Mouse (Mus musculus) gastrocnemius, adult 18-20 months (tissue): ENCODE measurements around the gene Fibp. TPM values are rescaled to one million over a fixed set of nuclear protein-coding genes. Genes with fewer than 3 reads are reported as not detected.
A peak's percentile ranks its signal among the peaks of the same experiment; 100 is the strongest.

Experiments
- DNase-seq: peaks from one replicate; pipeline ENCODE4 v3.0.0; 2021; ENCODE audit warnings: low spot score
- total RNA-seq, 2 experiments: library from RNA; stranded (reverse); gene quantifications; 2 replicates each; pipeline ENCODE4 v1.2.3; 2021

The Fibp gene
- total RNA-seq, 2 experiments from 2014 or later: 33.7 to 38.5 TPM

DNA sequence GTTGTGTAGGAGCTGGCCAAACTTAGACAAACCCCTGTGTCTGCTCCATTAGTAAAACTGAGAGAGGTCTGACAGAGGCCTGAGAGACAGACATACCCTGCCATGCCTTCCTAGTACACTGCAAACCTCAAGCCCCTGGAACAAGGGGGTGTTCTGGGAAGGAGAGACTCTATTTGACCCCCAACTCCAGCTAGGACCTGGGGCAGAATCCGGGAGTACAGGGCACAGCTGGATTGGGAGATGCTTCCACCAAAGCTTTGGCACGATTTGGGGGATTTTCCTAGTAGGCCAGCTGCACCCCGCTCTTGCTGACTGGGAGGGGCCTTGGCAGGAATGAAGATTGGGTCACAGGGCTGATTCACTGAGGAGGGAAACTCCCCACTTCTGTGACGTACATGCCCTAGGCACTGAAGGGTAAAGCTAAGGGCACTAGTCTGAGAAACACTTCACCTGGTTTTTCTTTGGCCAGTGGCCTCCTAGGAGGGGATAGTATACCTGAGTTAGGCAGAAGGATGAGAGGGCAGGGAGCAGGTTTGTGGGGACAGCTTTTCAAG lies 28.4 kb upstream of the Fibp start:
- DNase-seq: peak; percentile 54

DNA sequence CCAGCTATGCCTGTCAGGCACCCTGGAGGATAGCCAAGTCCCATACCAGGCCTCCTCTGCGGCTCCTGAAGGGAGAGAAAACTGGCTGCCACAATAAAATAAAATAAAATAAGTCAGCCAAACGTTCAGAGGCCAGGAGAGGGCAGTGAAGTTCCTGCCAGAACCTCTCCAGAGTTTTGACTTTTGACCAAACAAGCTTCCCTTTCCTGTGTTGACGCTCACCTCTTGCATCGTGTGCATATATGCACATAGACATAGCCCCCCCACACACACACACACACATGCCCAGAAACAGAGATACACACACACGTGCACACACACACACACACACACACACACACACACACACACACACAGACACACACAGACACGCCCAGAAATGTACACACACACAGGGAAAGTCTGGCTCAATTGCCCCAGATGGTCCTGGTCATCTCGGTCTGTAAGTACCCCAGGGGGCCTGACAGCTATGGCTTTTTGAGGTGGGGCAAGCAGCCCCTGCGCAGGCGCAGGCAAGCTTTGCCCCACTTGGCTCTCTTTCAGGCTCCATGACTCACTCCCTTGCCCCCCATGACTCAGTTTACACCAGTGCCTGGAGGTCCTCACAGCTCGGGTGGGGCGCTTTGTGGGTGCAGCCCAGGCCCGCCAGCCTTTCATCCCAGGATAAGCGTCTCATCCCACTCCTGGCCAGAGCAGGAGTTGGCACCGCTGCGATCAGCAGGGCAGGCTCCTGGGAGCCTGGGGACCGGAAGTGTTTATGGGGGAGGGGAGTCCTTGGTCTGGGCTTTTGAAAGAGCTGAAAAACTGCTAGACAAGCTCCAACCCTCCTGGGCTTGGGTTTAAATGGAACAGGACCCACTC lies 27.2 kb upstream of the Fibp start:
- DNase-seq: peak; percentile 47

DNA sequence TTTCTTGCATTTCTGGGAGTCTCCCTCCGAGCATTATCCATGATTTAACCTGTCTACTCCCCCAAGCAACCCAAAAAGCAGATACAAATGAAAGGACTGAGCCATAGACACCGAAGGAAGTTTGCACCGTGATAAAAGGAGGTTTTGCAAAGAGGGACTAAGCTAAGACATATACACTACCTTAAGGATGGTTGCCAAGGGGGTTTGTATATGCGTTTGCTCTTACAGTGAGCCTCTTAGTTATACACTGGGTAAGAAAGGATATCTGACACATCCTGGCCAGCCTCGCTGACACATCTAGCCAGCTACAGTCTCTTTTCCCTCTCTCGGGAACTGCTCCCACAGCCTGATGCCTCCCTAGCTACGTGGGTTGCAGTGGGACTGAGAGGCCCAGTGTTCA lies 26.5 kb upstream of the Fibp start:
- no peak for DNase-seq

DNA sequence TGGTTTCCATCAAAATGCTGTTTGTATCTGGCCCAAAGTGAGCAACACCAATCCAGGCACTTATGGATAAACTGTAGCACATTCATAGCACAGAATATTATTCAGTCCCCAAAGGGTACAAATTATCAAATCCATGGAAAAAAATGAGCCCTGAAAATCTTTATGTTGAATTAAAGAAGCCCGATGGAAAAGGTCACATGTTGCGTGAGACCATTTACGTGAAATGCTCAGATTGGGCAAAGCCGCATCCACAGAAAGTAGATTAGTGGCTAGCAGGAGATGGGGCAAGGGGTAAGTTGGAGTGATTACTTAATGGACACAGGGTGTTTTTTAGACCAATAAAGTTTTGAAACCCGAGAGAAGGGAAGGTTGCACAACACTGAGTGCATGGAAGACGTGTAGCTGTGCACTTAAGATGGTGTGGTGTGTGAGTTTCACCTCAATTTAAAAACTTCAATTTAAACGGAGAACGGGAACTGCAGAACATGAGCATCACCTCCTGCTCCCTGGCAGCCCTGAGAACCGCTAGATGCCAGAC lies 16.0 kb upstream of the Fibp start:
- DNase-seq: no peak

DNA sequence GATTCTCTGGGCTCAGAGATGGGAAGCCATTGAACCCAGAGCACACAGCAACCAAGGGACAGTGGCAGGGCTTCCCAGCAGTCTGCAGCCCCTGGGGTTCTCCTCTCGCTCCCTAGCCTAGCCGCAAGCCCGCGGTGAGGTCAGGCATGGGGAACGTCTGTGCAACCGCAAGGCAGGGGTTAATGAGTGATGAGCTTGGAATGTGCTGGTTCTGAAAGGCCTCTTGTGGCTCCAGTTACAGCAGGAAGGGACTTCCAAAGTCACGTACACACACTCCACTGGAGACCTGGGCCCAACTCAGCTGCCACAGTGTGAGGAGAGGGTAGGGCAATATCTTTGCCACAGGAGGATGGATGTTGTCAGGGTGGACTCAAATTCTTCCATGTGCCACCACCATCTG lies 15.5 kb upstream of the Fibp start:
- DNase-seq: no peak

DNA sequence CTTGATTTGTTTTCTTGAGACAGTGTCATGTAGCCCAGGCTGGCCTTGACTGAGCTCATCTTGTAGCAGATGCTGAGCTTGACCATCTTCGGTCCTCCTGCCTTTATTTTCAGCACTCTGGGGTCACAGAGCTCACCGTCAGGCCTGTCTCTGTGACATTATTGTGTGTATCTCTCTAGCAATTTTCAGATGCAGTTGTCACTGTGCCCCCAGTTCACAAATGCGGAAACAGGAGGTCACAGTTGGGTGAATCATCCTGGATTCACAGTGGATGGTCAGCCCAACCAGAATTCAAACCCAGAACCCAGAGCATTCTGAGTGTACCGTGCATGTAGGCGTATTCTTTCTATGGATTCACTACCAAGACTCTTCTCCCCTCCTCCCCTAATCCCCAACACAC lies 14.7 kb upstream of the Fibp start:
- DNase-seq: no peak

DNA sequence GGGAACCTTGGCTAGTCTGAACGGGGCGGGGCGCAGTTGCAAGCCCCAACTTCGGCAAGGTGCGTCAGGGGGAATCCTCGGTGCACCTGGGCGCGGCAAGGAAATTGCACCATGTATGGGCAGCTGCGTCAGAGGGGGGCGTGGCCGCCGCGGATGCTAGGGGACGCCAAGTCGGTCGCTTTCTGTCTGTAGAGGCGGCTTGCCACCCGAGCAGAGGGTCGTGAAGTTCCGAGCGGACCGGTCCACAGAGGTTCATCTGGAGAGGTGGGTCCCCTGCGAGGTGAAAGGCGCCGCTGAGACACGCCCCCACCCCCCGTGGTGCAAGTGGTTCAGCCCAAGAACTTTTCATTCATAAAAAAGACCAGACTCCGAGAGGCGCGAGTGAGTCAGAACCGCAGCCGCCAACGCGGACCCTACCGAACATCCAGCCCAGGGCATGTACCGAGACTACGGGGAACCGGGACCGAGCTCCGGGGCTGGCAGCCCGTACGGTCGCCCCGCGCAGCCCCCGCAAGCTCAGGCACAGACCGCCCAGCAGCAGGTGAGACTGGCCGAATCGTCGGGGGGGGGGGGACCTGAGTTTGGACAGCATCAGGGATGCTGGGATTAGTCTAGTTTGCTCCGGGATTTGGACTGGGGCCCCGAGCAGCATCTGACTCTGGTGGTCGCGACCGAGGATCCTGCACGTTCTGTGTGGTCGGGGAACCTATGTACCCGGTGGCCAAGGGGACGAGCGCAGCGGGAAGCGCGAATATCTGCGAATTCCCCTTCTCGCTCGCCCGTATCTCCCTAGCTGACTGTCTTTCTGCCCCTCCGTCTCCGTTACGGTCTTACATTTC lies 12.7 kb upstream of the Fibp start, which contains the start of gene Fosl1:
TSS of gene Fosl1 (plus strand) at position 33 of the 839 bp plus-strand sequence.
- DNase-seq: peak; percentile 45

DNA sequence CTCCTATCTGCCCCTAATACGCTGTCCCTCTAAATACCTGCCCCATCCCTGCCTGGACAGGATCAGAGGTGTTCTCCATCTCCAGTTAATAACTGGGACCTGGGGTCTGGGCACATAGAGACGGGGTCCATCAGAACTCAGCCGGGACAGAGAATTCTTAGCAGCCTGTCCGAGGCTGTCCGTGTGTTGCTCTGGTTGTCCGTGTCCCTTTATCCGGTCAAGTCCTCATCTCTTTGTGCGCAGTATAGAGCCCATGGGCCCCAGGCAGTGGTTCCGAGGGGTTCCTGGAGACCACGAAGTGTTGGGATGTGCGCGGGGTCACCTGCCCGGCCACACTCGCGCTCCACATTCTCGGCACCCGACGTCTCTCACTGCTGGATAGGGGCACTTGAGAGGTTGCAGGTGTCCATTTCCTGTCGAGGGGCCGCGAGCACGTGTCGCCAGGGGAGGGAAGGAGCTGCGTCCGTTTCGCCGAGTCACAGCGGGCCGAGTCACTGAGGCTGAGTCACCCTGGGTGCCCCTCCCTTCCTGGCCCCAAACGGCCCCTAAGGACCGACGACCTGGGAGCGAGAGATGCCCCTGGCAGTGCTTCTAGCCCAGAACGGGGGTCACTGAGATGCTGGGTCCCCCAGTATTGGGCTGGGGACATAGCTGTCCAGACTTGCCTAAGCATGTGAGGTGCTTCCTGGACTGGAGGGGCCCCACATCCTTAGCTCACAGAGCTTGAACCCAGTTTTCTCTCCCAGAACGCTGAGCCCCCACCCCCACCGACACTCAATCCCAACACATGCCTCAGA lies 11.9 kb upstream of the Fibp start:
- no peak for DNase-seq

DNA sequence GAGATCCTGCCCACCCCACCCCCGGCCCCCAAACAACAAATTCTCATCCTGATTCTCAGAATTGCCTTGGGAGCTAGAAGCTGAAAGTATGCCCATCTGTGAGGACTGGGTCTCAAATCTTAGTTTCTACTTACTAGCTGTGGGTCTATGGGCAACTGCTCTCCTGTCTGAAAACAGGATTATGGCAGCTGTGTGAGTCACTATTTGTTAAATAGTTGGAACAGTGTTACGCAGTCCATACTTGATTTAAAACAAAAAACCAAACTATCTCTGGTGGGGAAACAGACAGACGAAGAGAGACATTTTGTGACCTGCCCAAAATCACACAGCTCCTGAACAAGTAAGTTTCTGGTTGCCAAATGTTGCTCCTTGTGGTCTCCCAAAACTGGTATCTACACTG lies 10.7 kb upstream of the Fibp start:
- no peak for DNase-seq

DNA sequence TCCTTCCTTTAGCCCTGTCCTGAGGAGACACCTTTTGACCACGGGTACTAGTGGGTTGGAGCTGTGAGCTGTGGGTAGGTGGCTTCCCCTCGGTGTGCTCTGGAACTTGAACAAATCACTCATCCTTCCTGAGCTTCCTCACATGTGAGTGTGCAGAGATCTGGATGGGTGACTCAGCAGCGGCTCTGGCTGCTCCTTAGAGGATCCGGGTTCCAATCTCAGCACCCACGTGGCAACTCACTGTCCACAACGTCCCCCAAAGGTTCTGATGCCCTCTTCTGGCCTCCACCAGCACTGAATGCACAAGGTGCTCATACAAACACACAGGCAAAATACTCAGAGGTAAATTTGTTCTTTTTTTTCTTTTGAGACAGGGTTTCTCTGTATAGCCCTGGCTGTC lies 8.6 kb upstream of the Fibp start:
- DNase-seq: no peak

DNA sequence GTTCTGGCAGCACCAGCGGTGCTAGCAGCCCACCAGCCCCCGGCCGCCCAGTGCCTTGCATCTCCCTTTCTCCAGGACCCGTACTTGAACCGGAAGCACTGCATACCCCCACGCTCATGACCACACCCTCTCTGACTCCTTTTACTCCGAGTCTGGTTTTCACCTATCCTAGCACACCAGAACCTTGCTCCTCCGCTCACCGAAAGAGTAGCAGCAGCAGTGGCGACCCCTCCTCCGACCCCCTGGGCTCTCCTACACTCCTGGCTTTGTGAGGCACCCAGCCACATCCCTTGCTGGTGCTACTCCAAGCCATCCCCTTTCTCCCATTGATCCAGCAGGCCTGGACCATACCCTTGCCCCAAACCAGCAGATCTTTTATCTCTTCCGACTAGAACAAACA lies 5.4 kb upstream of the Fibp start:
- no peak for DNase-seq

DNA sequence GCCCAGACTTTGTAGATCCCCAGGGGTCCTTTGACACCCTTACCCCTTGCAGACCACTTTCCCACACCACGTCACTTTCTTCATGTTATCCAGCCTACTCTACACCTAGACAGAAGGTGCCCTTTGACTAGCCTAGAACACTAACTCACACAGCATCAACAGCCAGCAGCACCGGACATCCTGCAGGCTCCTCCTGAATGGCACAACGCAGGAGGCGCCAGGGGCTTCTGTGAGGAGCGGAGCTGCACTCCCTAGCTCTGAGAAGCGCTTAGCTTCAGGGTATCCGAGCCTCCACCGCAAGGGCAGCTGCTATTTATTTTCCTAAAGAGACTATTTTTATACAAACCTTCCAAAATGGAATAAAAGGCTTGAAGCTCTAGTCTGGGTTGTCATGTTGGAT lies 4.8 kb upstream of the Fibp start:
- DNase-seq: no peak

DNA sequence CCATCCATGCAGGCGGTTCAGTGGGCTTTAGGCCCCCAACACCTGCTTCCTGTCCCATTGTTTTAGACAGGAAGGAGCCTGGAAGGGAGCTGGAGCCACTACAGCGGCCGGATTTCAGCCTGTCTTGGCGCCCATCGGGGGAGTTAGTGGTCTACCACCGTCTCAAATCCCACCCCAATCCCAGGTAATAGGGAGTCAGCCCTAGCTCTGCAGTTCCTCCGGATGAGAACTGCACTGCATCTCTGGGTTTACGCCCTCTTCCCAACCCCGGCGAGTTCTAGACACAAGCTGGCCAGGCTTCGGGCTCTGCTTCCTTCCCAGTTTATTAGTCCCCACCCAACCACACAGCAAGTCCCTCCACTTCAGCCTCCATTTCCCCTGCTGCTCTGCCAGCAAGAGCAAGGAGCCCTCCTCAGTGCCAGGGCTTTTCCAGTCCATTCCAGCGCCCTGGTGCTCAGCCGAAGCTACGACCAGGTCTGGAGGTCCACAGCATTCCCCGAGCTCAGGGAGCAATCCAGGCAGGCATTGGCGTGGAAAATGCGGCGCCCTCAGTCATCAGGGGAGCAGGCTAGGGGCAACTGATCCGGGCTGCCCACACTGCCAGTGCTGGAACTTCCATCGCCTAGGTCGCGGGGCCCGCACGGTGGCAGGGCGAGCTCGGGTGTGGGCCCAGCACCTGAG lies 4.0 kb upstream of the Fibp start:
- DNase-seq: no peak

DNA sequence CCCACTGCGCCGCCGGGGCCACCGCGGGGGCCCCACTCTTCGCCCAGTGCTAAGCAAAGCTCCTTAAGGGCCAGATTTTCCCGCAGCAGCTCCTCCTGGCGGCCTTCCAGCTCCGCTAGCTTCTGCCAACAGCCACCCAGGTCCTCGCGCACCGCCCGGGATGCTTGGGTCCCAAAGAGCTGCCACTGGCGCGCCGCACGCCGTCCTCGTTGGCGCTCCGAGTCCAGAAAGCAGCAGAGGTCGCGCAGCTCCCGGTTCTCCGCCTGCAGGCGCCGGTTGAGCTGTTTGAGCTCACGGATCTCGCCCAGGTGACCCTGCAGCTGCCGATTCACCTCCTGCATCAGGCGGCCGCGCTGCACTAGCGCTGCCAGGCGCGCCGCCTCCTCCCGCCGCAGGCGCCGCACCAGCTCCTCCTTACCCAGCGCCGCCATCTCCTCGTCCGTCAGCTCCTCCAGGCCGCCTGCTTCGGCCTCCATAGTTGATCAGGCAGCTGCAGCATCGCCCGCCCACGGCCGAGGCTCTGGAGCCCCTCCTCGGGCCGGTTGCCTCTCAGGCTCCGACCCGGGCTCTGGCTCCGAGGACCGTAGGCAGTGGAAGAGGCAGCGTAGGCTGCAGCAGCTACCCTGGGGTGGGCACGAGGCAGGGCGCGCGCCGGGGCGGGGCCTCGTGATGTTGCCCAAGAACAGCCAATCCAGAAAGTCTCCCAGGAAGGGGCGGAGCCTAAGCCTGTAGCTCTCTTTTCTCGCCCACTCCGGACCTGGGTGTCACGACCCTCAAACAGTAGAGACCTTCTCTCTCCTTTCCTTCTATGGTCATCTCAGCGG lies 3.3 kb upstream of the Fibp start:
- DNase-seq: peak; percentile 95

DNA sequence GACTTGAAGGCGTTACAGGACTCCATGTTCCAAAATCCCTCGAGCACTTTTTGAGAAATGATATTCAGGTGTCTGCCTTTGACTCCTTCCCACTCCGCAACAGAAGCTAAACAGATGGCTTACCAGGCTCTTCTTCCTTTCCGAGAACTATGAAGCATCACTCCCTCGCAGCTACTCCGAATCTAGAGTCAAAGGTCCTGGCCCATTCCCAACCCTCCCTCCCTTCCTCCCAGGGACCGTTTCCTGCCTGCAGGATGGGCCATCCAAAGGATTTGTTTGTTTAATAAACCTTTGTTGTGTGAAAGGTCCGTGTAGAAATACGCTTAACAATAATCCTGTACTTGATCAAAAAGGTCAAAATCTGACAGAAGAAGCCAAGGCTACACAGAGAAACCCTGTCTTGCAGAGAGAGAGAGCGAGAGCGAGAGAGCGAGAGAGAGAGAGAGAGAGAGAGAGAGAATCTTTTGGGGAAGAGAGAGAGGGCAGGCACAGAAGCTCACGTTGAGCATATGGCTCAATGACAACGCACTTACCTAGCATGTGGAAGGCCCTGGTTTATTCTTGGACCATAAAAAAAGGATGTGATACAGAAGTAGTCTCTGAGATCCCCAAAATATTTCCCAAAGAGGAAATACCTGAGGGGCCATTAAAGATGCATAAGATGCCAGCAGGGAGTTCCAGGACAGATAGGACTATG lies 2.5 kb upstream of the Fibp start, which contains the start of gene Ccdc85b:
TSS of gene Ccdc85b (minus strand) at position 149 of the 697 bp plus-strand sequence.
- DNase-seq: no peak

DNA sequence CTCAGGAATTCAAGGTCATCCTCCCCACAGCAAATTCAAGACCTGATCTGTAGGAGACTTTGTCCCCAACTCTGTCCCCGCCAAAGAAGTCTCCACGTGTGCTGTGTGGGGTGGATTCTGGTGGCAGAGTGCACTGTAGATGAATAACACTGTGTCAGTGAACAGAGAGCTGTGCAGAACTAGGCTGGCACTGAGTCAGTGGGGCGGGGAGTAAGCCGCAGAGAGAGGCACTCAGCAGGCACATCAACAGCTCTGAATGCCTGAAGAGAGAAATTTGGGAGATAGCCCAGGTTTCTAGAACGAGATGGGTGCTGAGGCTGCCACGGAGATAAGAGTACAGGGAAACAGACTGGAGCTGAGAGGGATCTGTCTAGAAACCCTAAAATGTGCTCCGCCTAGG lies 1.4 kb upstream of the Fibp start:
- no peak for DNase-seq

DNA sequence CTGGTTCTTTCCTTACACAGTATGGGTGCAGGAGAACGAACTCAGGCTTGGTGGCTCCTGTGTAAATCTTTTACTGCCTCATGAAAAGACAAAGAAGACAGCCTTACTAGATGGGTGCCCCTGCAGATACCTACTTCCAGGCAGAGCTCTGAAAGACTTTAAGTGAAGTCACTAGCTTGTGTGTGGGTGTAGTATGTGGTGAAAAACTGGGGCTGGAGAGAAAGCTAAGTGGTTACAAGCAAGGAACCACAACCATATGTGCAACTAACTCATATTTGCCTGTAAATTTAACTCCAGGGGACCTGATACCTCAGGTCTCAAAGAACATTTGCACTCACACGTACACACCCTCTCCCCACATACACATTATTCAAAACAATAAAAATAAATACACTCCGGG lies 519 bp upstream of the Fibp start:
- no peak for DNase-seq

DNA sequence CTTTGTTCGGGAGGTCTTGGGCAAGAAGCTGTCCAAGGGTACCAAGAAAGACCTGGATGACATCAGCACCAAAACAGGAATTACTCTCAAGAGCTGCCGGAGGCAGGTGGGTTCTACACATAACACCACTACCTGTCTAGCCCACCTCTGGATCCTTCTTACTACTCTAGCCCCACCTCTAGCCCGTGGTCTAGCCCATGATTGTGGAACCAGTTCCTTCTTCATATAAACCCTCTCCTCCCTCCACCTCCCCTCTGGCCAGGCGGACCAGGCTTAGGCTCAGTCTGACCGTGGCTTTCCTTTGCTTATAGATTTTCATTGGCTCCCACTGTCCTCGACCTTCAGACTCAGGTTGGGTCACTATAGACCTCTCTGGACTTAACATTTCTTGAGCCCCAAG lies 996 bp downstream of the Fibp start:
- DNase-seq: no peak

DNA sequence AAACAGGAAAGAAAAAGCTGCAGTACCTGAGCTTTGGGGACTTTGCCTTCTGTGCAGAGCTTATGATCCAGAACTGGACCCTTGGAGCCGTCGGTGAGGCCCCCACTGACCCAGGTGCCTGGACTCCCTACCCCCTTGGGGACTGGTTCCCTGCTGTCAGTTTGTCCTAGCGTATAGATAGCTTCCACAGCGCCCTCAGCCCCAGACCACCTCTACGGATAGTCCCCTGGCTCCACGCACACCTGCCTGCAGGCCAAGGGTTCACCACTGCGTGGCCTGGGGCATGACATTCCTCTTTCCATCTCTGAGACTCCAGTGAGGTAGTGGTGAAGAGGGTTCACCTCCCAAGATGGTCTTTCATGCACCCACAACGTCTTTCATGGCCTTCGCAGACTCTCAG lies 2.8 kb downstream of the Fibp start:
- DNase-seq: no peak
